Mouse (Mus musculus) heart, embryonic 10.5 days (tissue): ENCODE measurements at regions not wholly inside any gene's neighbourhood (a gene's known extent, or its start where the extent isn't known, plus 50 kb on each side); places are given as distances from the start of the nearest gene placed in this dataset.
A peak's percentile ranks its signal among the peaks of the same experiment; 100 is the strongest.

Experiments used
- DNase-seq: peaks from one replicate; pipeline ENCODE4 v3.0.0-alpha.2; 2017; ENCODE audit warnings: low spot score
- H3K27ac ChIP-seq: fragments of 300-500 bp; sonication (generic); 2 replicates; pipeline ENCODE4 v1.5.1; 2016; ENCODE audit warnings: mild to moderate bottlenecking
- H3K27me3 ChIP-seq: fragments of 300-500 bp; sonication (generic); 2 replicates; pipeline ENCODE4 v1.6.1; 2016; ENCODE audit warnings: mild to moderate bottlenecking; ENCODE audit not compliant: poor library complexity, insufficient read depth, severe bottlenecking
- H3K36me3 ChIP-seq: fragments of 300-500 bp; sonication (generic); 2 replicates; pipeline ENCODE4 v1.6.1; 2016; ENCODE audit warnings: mild to moderate bottlenecking, moderate library complexity
- H3K4me1 ChIP-seq: fragments of 300-500 bp; sonication (generic); 2 replicates; pipeline ENCODE4 v1.6.1; 2016; ENCODE audit warnings: mild to moderate bottlenecking
- H3K4me3 ChIP-seq: fragments of 300-500 bp; sonication (generic); 2 replicates; pipeline ENCODE4 v1.5.1; 2016; ENCODE audit warnings: mild to moderate bottlenecking, moderate library complexity
- H3K9me3 ChIP-seq: fragments of 300-500 bp; sonication (generic); 2 replicates; pipeline ENCODE4 v1.6.1; 2016; ENCODE audit warnings: mild to moderate bottlenecking, moderate library complexity
- WGBS: fragments of 180-500 bp; shearing (Covaris S2); methylation state at CpG from one replicate; pipeline ENCODE4 v1.1.7; 2016; 5-methylcytosine and 5-hydroxymethylcytosine counted together

GRCm38 (mm10) chr3:149148608-149149007 lies 158.3 kb upstream of the Adgrl2 start:
- H3K36me3 ChIP-seq = no peaks in the 10 kb centered on the region
- H3K9me3 ChIP-seq = no peaks in the 10 kb centered on the region
- H3K27ac ChIP-seq = no peak overlapping the region
- H3K27me3 ChIP-seq = no peaks in the 10 kb centered on the region
- peaks cover 11% of the 10 kb centered on the region for H3K4me1 ChIP-seq
- H3K4me3 ChIP-seq = no peak overlapping the region
- 73% methylated on average over 8 of the region's 8 CpGs for WGBS
- DNase-seq = no peak

GRCm38 (mm10) chr3:149147916-149148315 lies 157.6 kb upstream of the Adgrl2 start:
- Histone ChIP-seq H3K9me3 (no peaks in the 10 kb centered on the region), H3K4me3 (no peak overlapping the region), H3K27ac (no peak overlapping the region), H3K27me3 (no peaks in the 10 kb centered on the region), H3K4me1 (peaks cover 17% of the 10 kb centered on the region), H3K36me3 (no peaks in the 10 kb centered on the region)
- WGBS = 92% methylated on average over 6 of the region's 6 CpGs
- no peak for DNase-seq

GRCm38 (mm10) chr3:149146673-149147072 lies 156.3 kb upstream of the Adgrl2 start:
- H3K4me3 ChIP-seq = no peak overlapping the region
- WGBS = 63% methylated on average over 9 of the region's 9 CpGs
- H3K36me3 ChIP-seq = no peaks in the 10 kb centered on the region
- H3K27ac ChIP-seq = no peak overlapping the region
- peaks cover 13% of the 10 kb centered on the region for H3K4me1 ChIP-seq
- no peaks in the 10 kb centered on the region for H3K9me3 ChIP-seq
- H3K27me3 ChIP-seq = no peaks in the 10 kb centered on the region
- DNase-seq = no peak

- Histone ChIP-seq H3K4me1 (peaks cover 18% of the 10 kb centered on the region; the same call in 1 of the 2 replicates), H3K27me3 (no peaks in the 10 kb centered on the region)
- 83% methylated on average over 3 of the region's 3 CpGs for WGBS
Measured at GRCm38 (mm10) chr3:149140461-149140860, 150.1 kb upstream of the Adgrl2 start.

GRCm38 (mm10) chr3:149134028-149134938 lies 143.9 kb upstream of the Adgrl2 start:
- no peak overlapping the region for H3K4me3 ChIP-seq
- H3K27ac ChIP-seq = no peak overlapping the region
- H3K9me3 ChIP-seq = no peaks in the 10 kb centered on the region
- no peaks in the 10 kb centered on the region for H3K27me3 ChIP-seq
- DNase-seq = no peak
- 82% methylated on average over 9 of the region's 9 CpGs for WGBS
- H3K4me1 ChIP-seq = no peaks in the 10 kb centered on the region
- H3K36me3 ChIP-seq = no peaks in the 10 kb centered on the region

More at GRCm38 (mm10) chr3:149140461-149140860, 150.1 kb upstream of the Adgrl2 start:
- no peak for DNase-seq
- Histone ChIP-seq H3K9me3 (no peaks in the 10 kb centered on the region), H3K4me3 (no peak overlapping the region), H3K36me3 (no peaks in the 10 kb centered on the region), H3K27ac (no peak overlapping the region)

GRCm38 (mm10) chr3:149118806-149119205 lies 128.5 kb upstream of the Adgrl2 start:
- WGBS = 88% methylated on average over 5 of the region's 5 CpGs
- Histone ChIP-seq H3K27me3 (no peaks in the 10 kb centered on the region), H3K27ac (no peak overlapping the region), H3K4me3 (no peak overlapping the region), H3K9me3 (no peaks in the 10 kb centered on the region), H3K4me1 (peaks cover 20% of the 10 kb centered on the region), H3K36me3 (no peaks in the 10 kb centered on the region)
- peak; percentile 70 for DNase-seq

- no peaks in the 10 kb centered on the region for H3K27me3 ChIP-seq
- no peaks in the 10 kb centered on the region for H3K9me3 ChIP-seq
- peaks cover 22% of the 10 kb centered on the region for H3K4me1 ChIP-seq
- no peak overlapping the region for H3K4me3 ChIP-seq
- no peaks in the 10 kb centered on the region for H3K36me3 ChIP-seq
- H3K27ac ChIP-seq = no peak overlapping the region
- no peak for DNase-seq
- 83% methylated on average over 4 of the region's 4 CpGs for WGBS
Measured at GRCm38 (mm10) chr3:149117684-149118056, 127.3 kb upstream of the Adgrl2 start.

- H3K4me1 ChIP-seq = peaks cover 27% of the 10 kb centered on the region
- H3K27me3 ChIP-seq = no peaks in the 10 kb centered on the region
- no peak overlapping the region for H3K4me3 ChIP-seq
- no peaks in the 10 kb centered on the region for H3K9me3 ChIP-seq
- peak; percentile 76 for DNase-seq
- H3K36me3 ChIP-seq = no peaks in the 10 kb centered on the region
- WGBS = 30% methylated on average over 6 of the region's 6 CpGs
- H3K27ac ChIP-seq = no peak overlapping the region
Measured at GRCm38 (mm10) chr3:149117018-149117683, 126.8 kb upstream of the Adgrl2 start.

- Histone ChIP-seq H3K27ac (no peak overlapping the region), H3K9me3 (no peaks in the 10 kb centered on the region), H3K36me3 (no peaks in the 10 kb centered on the region), H3K4me1 (peaks cover 32% of the 10 kb centered on the region), H3K27me3 (no peaks in the 10 kb centered on the region), H3K4me3 (no peak overlapping the region)
- WGBS = 39% methylated on average over 11 of the region's 11 CpGs
- DNase-seq = no peak
Measured at GRCm38 (mm10) chr3:149116604-149117003, 126.2 kb upstream of the Adgrl2 start.

GRCm38 (mm10) chr3:149115901-149116300 lies 125.5 kb upstream of the Adgrl2 start:
- Histone ChIP-seq H3K36me3 (no peaks in the 10 kb centered on the region), H3K4me3 (no peak overlapping the region), H3K27me3 (no peaks in the 10 kb centered on the region), H3K27ac (no peak overlapping the region), H3K4me1 (peaks cover 39% of the 10 kb centered on the region), H3K9me3 (no peaks in the 10 kb centered on the region)
- peak; percentile 14 for DNase-seq
- WGBS = 52% methylated on average over 12 of the region's 12 CpGs

- peak; percentile 22 for DNase-seq
- H3K27me3 ChIP-seq = no peaks in the 10 kb centered on the region; the same call in 1 of the 2 replicates
- WGBS = 80% methylated on average over 6 of the region's 6 CpGs
Measured at GRCm38 (mm10) chr3:149112878-149113277, 122.5 kb upstream of the Adgrl2 start.

GRCm38 (mm10) chr3:149111529-149112439 lies 121.4 kb upstream of the Adgrl2 start:
- Histone ChIP-seq H3K27ac (peak overlapping the region; percentile 36; the same call in 1 of the 2 replicates), H3K27me3 (peaks cover 5% of the 10 kb centered on the region; the same call in 1 of the 2 replicates), H3K4me3 (peak overlapping the region; percentile 22; the same call in 1 of the 2 replicates), H3K9me3 (no peaks in the 10 kb centered on the region), H3K36me3 (no peaks in the 10 kb centered on the region), H3K4me1 (peaks cover 41% of the 10 kb centered on the region)
- DNase-seq = no peak
- WGBS = 21% methylated on average over 19 of the region's 19 CpGs

More at GRCm38 (mm10) chr3:149112878-149113277, 122.5 kb upstream of the Adgrl2 start:
- H3K36me3 ChIP-seq = no peaks in the 10 kb centered on the region
- H3K27ac ChIP-seq = no peak overlapping the region
- no peak overlapping the region for H3K4me3 ChIP-seq
- H3K9me3 ChIP-seq = no peaks in the 10 kb centered on the region
- H3K4me1 ChIP-seq = peaks cover 50% of the 10 kb centered on the region
